Mouse (Mus musculus) layer of hippocampus, postnatal 14 days (tissue): ENCODE results near the gene Fa2h. TPM values are rescaled to one million over a fixed set of nuclear protein-coding genes. Genes with fewer than 3 reads are reported as not detected.
"Not testable (repeated sequence)": the region's sequence is repeated elsewhere in the genome, so short reads cannot be mapped to it uniquely, and the experiment has no call there.

Experiments used
- DNase-seq, 2 experiments: peaks; one replicate each; pipeline ENCODE4 v3.0.0; 2021 to 2022; ENCODE audit warnings: low spot score in 2 of 2, mixed read lengths in 1 of 2
- total RNA-seq, 2 experiments: library from RNA; stranded (reverse); gene quantifications; 2 replicates each; pipeline ENCODE4 v1.2.3; 2021

Fa2h gene
- total RNA-seq, 2 experiments from 2014 or later: 28.6 to 30.5 TPM

- no peak for DNase-seq
These were observed 33.7 kb downstream of the Fa2h start for GRCm38 (mm10) chr8:111359936-111360335.

GRCm38 (mm10) chr8:111358905-111359304, 34.7 kb downstream of the Fa2h start:
- no peak for DNase-seq

- no peak for DNase-seq
These were observed 36.2 kb downstream of the Fa2h start for GRCm38 (mm10) chr8:111357433-111357832.

GRCm38 (mm10) chr8:111353497-111353896, 40.1 kb downstream of the Fa2h start:
- peak; percentile 21 to 52 for DNase-seq

- no peak for DNase-seq
These were observed 41.3 kb downstream of the Fa2h start for GRCm38 (mm10) chr8:111352289-111352688.

- no peak for DNase-seq
These were observed 43.0 kb downstream of the Fa2h start for GRCm38 (mm10) chr8:111350577-111350976.

- DNase-seq: peak; percentile 68 to 79
These were observed 50.4 kb downstream of the Fa2h start for GRCm38 (mm10) chr8:111343225-111343624.

GRCm38 (mm10) chr8:111340186-111340585, 53.4 kb downstream of the Fa2h start:
- DNase-seq: no peak

- DNase-seq: no peak
These were observed 55.0 kb downstream of the Fa2h start for GRCm38 (mm10) chr8:111338370-111339208.

GRCm38 (mm10) chr8:111337890-111338347, 55.7 kb downstream of the Fa2h start, which contains the start of gene Mlkl:
Mlkl (minus strand) TSS chr8:111338177.
- DNase-seq: no peak

- DNase-seq: no peak
These were observed 56.2 kb downstream of the Fa2h start for GRCm38 (mm10) chr8:111337311-111337889.

- DNase-seq: no peak
These were observed 56.9 kb downstream of the Fa2h start for GRCm38 (mm10) chr8:111336692-111337091.

GRCm38 (mm10) chr8:111325222-111325790, 68.3 kb downstream of the Fa2h start:
- DNase-seq: no peak

GRCm38 (mm10) chr8:111314729-111315128, 78.9 kb downstream of the Fa2h start:
- DNase-seq: no peak

- DNase-seq: not testable (repeated sequence)
These were observed 79.7 kb downstream of the Fa2h start for GRCm38 (mm10) chr8:111313961-111314360.

GRCm38 (mm10) chr8:111312758-111313162, 80.9 kb downstream of the Fa2h start:
- DNase-seq: no peak

GRCm38 (mm10) chr8:111310006-111310405, 83.6 kb downstream of the Fa2h start:
- DNase-seq: not testable (repeated sequence)

- no peak for DNase-seq
These were observed 88.4 kb downstream of the Fa2h start for GRCm38 (mm10) chr8:111305031-111305730.

- DNase-seq: no peak
These were observed 89.3 kb downstream of the Fa2h start for GRCm38 (mm10) chr8:111304359-111304758.

- not testable (repeated sequence) for DNase-seq
These were observed 90.4 kb downstream of the Fa2h start for GRCm38 (mm10) chr8:111303076-111303803.
